Mouse (Mus musculus): ENCODE measurements around the gene Slc32a1.

Slc32a1 gene

DNA sequence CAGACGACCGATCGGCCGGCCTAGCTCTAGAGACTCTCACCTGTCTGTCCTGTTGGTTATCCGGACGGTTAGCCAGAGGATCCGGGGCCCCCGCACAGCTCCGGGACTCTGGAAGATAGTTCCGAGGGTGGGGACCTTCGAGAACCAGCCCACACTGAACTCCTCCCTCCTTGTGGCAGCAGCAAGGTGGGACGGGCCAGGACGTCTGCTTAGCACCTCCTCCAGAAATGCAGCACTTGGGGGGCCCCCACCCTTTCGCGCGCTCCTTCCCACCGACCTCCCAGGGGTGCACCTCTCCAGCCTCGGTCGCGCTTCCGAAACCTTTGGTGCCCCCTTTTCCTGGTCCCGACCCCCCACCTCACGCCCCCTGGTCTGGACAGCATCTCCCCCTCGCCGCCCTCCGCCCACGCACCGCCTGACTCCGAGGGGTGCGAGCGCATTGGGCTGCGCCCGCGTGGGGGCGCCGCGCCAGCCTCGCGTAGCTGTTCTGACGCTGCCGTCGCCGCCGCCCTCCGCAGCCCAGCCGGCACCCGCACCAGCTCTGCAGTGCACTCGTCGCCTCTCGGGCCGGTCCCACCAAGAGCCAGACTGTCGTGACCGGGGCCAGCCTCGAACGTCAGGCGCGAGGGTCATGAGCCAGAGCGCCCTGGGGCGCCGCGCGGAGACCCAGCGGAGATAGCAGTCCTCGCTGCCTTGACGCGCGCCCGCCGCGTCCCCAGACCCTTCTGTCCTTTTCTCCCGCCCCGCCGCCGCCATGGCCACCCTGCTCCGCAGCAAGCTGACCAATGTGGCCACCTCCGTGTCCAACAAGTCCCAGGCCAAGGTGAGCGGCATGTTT lies at the start of gene Slc32a1:
Gene Slc32a1, plus strand, starts transcription at position 280 of the 838 bp plus-strand sequence.
- no peak for DNase-seq (ENCODE audit: low spot score in 2 of 2)

DNA sequence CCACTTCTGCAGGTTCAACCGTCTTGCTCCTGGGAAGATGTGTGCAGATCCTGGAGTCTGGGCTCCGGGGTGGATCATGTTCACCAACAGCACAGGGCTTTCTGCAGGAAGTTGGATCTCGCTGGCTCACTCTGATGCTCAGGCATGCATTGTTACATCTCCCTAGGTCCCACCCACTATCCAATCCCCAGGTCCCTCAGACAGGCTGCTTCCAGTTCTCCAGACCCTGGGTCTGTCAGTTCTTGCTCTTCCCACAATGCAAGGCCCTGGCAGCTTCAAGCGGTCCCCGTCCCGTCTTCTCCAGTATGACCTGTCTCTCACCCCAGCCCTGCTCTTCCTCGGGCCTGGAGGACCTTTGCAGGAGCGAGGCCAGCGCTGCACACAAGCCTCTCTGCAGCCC lies 49.8 kb upstream of the Slc32a1 start:
- DNase-seq (ENCODE audit: low spot score in 2 of 2) = no peak

DNA sequence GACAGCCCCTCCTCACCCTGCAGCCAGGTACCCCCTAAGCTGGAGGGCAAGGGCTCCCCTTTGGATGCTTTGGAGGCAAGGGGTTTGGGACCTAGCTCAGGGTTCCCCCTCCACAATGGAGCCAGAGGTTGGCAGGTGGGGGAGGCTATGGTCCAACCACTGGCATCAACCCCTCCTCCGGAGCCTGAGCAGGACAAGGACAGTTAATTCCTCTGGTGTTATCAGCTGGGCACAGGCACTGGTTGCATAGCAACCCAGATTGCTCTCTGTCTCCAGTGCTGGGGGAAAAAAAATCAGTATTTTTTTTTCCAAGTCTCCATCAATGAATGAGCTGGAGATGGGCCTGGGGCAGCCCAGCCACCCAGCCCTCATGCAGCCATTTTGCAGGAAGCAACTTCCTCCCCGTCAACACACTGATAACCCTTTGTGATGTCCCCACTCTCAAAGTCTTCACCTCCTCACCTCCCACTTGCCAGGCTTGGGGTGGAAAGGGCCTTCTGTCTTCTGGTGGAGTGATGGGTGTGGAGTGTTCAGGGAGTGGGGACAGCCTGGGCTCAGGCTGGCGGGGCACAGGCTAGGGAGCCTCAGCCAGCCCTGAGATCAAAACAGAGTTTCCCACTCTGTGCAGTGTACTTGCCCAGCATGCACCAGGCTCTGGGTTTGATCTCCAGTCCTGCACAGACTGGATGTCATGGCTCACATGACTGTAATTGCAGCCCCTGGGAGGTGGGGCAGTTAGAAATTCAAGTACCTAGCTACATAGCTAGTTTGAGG lies 49.0 kb upstream of the Slc32a1 start:
- no peak for DNase-seq (ENCODE audit: low spot score in 2 of 2)

DNA sequence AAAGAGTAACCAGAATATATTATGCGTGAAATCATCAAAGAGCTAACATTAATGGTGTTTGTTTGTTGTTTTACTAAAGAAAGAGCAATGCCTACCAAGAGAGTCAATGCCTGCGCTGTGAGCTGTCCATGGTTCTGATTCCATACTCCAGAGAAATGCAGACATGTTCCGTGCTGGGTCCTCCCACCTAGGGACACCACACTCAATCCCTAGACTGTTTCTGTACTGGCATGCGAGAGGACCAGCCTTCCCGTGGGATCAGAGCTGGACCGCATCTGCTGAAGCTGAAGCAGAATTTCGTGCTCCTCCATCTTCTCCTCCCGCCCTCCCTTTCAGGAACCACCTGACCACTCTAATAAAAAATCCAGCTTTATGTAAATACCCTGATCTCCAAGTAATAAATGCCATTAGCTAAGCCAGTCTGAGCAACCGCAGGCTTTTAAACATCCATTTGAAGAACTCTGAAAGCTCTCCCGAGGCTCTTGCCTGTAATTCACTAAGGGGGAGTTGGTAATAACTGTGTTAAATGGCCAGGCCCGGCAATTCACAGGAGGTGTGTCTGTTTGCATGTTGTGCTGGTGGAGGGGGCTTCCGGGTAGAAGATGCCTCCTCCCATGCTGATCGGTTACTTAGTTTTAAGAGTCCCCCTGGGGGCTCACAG lies 40.0 kb upstream of the Slc32a1 start:
- no peak for DNase-seq (ENCODE audit: low spot score in 2 of 2)

DNA sequence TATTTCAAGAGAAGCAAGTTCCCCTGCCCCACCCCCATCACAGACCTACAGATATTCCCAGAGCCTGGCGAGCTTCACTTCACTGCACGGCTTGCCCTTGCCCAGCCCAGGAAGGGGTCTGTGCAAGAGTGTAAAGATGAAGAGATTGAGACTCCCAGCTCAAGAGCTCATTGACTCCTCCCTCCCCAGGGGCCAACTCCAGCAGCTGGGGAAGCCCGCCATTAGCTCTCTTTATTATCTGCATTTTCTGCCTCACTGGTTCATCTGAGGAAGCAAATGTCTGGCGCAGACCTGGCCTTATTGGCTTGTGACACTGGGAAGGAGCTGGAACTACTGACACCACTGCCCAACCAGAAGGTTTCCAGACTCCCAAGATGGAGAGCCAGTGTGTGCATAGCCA lies 30.6 kb upstream of the Slc32a1 start:
- no peak for DNase-seq (ENCODE audit: low spot score in 2 of 2)

DNA sequence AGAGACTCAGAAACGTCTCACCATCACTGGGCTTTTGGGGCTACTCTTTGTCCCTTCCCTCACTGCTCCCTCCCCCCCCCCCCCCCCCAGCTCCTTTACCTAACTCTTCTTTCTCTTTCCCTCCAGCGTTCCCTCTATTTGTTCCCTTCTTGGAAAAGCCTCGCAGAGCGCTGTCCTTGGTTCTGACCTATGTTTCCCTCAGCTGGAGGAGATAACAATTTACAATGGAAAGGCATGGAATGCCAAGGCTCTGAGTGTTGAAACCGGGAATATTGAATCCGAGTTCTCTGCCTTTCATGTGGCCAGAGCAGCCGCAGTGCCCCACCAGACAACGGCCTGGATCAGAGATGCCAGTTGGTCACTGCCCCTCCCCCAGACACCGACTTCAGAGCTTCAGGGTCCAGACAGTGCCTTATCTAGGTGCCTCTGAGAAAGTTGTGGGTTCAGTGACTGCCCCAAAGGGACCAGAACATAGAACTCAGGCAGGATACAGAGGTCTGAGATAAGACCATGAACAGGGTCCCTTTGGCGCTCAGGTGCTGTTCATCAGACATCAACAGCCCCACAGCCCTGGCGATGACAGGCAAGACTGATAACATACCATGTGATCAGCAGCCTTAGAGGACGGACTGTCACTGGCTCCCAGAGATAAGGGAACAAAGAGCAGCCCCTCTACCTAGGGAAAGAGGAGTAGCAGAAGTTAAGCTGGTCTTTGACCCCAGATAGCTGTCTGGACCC lies 25.8 kb upstream of the Slc32a1 start:
- no peak for DNase-seq (ENCODE audit: low spot score in 2 of 2)

DNA sequence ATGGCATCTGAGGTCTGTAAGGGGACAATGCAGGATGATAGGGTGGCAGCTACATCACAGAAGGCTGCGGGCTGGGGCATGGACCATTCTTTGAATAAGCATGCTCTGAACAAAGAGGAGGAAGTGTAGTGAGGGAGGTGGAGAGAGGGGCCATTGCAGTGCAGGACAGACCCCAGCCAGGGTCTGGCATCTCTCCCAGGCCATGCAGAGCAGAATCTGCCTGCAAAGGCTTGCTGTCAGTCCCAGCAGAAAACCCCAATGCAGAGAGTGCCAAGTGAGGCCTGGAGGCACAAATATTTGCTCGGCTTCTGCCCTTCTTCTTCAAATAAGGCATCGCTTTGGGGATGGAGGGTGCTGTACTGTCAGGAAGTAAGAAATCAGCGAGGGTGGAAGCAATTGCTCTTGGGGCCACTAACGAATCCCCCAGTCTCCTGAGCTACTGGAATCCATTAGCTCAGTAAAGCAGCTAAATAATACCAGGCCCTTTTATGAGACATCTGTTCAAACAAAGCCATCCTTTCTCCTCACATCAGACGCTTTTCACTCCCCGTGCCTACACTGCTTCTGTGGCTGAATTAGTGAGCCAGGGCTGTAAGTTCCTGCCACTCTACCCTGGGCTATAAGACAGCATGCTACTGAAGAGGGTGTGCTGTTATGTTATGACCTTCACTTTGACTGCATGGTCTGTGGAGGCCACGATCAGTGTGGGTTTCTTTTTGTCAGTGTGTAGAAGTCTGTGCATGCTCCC lies 21.9 kb upstream of the Slc32a1 start:
- DNase-seq (ENCODE audit: low spot score in 2 of 2) = no peak

DNA sequence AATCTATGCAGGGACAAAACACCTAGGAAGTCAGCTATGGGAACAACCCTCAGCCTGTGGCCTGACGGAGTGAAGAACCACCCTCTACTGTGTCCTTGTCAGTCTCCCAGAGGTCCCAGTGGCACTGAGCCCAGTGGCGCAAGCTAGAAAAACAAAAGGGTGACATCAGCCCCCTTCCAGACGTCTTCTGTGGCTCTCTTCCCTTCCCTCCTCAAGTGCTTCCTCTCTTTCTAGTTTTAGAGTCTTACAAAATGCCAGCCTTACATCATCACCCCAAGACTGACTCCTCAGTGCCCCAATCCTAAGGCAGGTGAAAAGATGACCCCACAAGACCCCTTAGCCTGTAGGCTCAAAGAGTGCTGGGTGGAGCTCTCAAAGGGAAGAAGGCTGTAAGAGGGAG lies 20.1 kb upstream of the Slc32a1 start:
- no peak for DNase-seq (ENCODE audit: low spot score in 2 of 2)

DNA sequence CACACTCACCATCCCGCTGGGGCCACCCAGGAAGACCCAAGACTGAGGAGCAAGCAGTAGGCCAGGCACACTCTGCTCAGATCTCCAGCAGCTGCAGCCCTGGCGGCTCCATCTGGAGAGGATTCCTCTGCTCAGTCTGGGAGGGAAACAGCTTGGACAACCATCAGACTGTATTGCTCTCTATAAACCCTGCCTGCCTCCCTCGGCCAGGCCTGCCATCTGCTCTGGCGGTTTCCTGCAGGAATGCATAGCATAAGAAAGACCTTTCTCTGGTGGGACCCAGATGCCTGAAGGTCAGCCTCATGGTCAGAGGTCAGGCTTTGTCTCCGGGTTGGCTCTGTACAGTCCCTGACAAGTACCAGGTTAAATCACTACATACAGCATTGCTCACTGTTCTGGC lies 19.3 kb upstream of the Slc32a1 start:
- DNase-seq (ENCODE audit: low spot score in 2 of 2) = no peak

DNA sequence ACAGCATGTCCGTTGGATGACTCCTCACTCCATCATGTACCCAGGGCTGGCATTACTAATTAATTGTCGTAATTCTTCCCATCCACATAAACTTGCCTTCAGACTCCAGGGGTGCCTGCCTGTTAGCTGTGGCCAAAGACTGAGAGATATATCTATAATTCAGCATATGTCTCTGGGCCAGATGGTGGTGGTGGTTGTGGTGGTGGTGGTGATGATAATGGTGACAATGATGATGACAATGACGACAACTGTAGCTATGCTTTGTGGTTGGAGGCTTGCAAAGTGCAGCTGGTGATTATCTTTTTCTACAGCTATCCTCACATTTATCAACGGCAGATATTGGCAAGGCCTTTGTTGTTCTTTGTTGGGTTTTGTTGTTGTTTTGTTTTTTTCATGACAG lies 17.2 kb upstream of the Slc32a1 start:
- DNase-seq (ENCODE audit: low spot score in 2 of 2) = no peak

DNA sequence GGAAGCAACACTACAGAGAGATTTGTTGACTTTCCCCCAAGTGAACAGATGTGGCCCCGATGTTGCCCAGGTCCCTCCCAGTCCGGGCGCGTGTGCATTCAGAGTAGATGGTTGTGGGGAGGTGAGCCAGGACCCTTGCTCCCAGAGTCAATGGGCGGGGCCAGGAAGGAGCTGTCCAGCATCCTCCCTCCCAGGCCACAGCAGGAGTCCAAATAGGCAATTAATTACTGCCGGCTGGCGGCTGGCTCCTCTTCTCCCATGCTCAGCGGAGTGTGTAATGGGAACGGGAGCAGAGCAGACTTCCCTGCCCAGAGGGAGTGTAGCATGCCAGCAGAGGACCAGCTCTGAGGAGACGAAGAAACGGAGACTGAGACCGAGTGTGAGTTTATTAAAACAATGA lies 15.5 kb upstream of the Slc32a1 start:
- no peak for DNase-seq (ENCODE audit: low spot score in 2 of 2)

DNA sequence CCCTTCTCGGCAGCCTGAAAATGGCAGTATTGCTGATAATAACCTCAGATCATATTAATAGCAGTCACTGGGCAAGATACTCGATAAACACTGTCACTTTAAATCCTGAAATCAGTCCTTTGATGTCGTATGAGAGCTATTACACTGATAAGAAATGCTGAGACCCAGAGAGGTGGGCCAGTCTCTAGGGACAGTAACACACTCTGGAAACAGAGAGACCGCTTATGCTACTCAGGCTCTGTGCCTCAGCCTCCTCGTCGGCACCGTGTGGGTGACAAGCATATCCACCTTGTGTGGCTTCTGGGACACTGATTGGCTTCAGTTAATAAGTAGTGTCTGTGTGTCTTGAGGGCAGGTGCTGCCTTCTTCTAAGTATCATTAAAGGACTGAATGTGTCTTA lies 15.0 kb upstream of the Slc32a1 start:
- DNase-seq (ENCODE audit: low spot score in 2 of 2) = no peak

DNA sequence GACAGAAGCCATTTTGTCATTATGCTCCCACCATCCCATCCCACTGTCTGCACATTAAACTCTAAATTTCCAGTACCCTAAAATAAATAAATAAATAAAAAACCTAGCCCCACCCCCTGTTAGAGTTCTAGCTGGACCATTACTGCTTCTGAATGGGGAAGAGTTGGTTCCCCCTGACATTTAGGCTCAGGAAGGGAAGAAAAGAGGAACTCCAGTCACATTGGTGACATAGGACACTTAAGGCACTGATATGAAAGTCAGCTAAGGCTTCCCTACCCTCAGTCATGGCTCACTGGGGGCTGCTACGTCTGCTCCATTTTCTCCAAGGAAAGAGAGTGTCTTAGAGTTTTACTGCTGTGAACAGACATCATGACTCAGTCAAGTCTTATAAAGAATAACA lies 13.8 kb upstream of the Slc32a1 start:
- DNase-seq (ENCODE audit: low spot score in 2 of 2) = no peak

DNA sequence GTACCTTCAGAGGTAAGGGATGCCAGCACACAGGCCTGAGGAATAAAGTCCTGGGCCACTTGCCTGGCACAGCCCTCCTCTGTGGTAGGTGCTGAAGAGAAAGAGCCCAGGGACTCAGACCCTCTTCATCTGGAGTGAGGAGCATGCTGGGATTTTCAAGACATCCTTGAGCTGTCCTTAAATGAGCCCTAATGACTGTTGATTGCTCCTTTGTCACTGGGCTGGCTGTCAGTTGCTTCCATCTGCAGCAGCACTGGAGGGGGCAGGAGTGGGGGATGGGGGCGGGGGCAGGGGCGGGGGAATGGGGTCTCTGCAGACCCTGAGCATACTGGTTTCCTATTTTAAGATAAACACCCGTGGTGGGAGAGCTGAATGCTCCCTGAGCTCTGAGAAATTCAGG lies 10.1 kb upstream of the Slc32a1 start:
- no peak for DNase-seq (ENCODE audit: low spot score in 2 of 2)

DNA sequence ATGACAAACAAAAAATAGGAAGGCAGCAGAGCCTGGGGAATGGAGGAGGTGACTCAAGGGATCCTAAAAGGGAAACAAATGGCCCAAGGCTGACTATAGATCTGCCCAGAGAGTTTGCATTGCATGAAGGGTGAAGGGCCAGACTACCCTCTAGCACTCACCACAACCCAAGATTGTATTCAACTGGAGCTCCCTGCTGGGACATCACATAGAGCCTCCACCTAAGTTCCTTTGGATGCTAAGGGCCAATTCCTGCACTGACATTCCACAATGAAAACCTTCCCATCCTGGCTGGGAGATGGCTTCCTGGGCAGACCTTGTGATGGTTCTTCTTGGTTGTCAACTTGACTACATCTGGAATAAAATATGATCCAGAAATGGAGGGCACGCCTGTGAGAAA lies 9.2 kb upstream of the Slc32a1 start:
- no peak for DNase-seq (ENCODE audit: low spot score in 2 of 2)

DNA sequence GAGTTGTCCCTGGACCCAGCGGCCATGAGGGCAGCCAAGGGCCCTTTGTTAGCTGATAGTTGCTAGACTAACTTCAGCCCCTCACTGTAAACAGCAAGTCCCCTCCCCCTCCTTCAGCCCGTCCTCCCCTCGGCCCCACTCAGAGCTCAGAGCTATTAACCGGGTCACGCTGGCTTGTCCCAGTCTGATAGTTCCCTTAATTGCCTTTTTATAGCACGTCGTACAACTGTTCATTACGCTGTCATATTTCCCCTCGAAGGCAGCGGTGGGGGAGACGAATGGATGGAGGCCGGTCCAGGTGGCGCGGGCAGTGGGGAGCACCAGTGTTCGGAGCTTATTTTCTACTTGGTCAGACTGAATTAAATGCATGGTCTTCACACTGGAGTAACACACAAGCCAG lies 7.9 kb upstream of the Slc32a1 start:
- no peak for DNase-seq (ENCODE audit: low spot score in 2 of 2)

DNA sequence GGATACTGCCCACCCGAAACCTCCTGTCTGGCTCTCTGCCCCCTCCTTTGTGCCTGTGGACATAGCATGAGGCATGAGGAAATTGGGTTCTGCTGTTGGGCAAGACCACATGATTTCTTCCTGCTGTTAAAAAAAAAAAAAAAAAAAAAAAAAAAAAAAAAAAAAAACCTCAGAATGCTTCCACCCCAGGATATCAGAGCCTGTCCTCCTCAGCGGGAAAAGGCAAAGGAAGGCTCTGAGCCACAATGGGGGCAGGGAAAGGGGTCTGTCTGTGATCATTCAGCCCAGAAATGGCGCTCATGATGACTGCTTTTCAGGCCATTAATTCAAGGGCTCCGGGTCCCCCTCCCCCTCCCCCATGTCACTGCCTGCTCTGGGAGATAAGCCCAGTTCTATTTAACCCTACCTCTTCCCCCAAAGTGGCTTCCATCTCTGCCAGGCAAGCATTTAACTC lies 4.0 kb upstream of the Slc32a1 start:
- no peak for DNase-seq (ENCODE audit: low spot score in 2 of 2)

DNA sequence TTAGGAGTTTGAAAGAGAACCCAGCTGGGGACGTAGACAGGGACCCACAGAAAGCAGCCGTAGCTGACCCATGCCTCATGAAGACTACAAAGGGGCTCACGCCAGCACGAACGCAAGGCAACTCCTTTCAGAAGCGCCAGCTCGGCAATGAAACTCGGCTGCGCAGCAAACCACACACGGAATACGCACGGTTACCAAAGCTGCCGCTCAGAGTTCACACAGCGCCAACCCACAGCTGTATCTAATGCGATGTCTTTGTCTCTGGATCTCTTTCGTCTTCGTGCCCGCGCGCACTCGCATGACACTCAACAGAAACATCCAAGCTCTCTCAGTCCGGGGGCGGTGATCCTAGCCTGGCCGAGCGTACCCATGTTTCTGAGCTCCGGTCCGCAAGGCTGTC lies 886 bp upstream of the Slc32a1 start:
- no peak for DNase-seq (ENCODE audit: low spot score in 2 of 2)

DNA sequence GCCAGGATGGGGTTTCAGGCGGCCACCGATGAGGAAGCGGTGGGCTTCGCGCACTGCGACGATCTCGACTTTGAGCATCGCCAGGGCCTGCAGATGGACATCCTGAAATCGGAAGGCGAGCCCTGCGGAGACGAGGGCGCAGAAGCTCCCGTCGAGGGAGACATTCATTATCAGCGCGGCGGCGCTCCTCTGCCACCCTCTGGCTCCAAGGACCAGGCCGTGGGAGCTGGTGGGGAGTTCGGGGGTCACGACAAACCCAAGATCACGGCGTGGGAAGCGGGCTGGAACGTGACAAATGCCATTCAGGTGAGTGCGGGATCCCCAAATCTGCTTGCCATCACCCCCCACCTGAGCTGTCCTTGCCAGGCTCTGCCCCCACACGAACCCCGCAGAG lies 756 bp downstream of the Slc32a1 start:
- no peak for DNase-seq (ENCODE audit: low spot score in 2 of 2)

DNA sequence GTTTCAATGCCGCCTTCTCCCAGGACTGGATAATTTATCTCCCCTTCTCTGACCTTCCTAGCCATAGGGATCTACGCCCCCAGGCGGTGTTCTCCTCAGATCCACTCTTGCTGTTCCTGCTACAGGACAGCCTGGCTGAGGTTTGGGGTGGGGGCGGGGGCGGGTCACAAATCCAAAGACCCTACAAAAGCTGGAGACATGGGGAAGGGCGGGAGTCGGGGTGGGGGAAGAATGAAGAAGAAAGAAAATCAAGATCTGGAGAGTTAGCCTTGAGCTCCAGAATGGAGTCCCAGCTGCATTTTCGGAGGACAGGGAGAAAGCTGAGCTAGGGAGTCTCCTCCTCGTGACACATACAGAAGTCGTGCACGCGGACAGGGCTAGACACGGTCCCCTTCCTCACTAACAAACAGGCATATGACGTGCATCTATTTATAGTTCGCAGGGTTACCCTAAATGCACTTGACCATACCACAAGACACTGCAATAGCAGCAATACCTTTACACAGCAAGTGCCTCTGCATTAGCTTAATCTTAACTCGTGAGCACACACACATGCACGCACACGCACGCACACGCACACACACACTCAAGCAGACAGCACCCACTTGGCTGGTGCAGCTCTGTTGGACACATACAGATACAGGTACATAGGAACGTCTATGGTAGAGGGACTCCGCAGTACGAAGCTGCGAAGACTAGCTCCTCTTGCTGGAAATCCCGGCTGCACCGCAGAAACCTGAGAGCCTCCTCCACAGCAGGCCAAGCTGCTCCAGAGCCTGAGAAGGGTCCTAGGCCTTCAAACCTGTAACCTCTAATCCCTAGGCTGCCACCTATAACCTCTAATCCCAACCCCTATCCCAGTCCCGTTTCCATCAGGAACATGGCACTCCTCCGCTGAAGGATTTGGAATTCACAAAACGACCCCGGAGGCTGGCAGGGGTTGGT lies 1.4 kb downstream of the Slc32a1 start:
- DNase-seq (ENCODE audit: low spot score in 2 of 2) = no peak
